Mouse (Mus musculus): Measurements from ENCODE around the gene Pdcd4.

- peak; percentile 38; the same call in 1 of the 2 replicates for TF ChIP-seq CTCF (IDR thresholded peaks at IDR 0.05; ENCODE audit: borderline replicate concordance, insufficient read depth, low read depth, low read length)
- TF ChIP-seq POLR2A (IDR thresholded peaks at IDR 0.05; ENCODE audit: borderline replicate concordance, insufficient read depth, low read length): no peak
Observed at GRCm38 (mm10) chr19:53925338-53925751, 33.3 kb downstream of the Pdcd4 start.
